Mouse (Mus musculus) kidney, postnatal 36 days (tissue): ENCODE measurements around the gene Apaf1.
A peak's percentile ranks its signal among the peaks of the same experiment; 100 is the strongest.

Experiments used
- DNase-seq, 2 experiments: peaks; one replicate each; pipeline ENCODE4 v3.0.0; 2021 to 2022; ENCODE audit warnings: mixed read lengths in 2 of 2

Apaf1 gene

GRCm38 (mm10) chr10:91081959-91082507 is 537 bp downstream of the Apaf1 start:
- peak in 1 of 2 experiments; percentile 7 for DNase-seq

GRCm38 (mm10) chr10:91080540-91080939 is 2.0 kb downstream of the Apaf1 start:
- peak in 1 of 2 experiments; percentile 16 for DNase-seq

GRCm38 (mm10) chr10:91076667-91077066 is 5.9 kb downstream of the Apaf1 start:
- no peak for DNase-seq

GRCm38 (mm10) chr10:91073345-91073744 is 9.2 kb downstream of the Apaf1 start:
- no peak for DNase-seq

- no peak for DNase-seq
Observed at GRCm38 (mm10) chr10:91071768-91072167, 10.8 kb downstream of the Apaf1 start.

GRCm38 (mm10) chr10:91062355-91062754 is 20.2 kb downstream of the Apaf1 start:
- no peak for DNase-seq

- DNase-seq: no peak
Observed at GRCm38 (mm10) chr10:91060742-91061141, 21.8 kb downstream of the Apaf1 start.

- DNase-seq: no peak
Observed at GRCm38 (mm10) chr10:91052734-91053133, 29.8 kb downstream of the Apaf1 start.

GRCm38 (mm10) chr10:91051156-91051555 is 31.4 kb downstream of the Apaf1 start:
- peak in 1 of 2 experiments; percentile 31 for DNase-seq

GRCm38 (mm10) chr10:91049696-91050095 is 32.9 kb downstream of the Apaf1 start:
- no peak for DNase-seq

GRCm38 (mm10) chr10:91033942-91034341 is 48.6 kb downstream of the Apaf1 start:
- peak; percentile 45 to 79 for DNase-seq

GRCm38 (mm10) chr10:91032399-91032798 is 50.2 kb downstream of the Apaf1 start:
- DNase-seq: peak; percentile 70 to 91

GRCm38 (mm10) chr10:91031176-91031575 is 51.4 kb downstream of the Apaf1 start:
- DNase-seq: no peak

GRCm38 (mm10) chr10:91029002-91029539 is 53.5 kb downstream of the Apaf1 start:
- DNase-seq: no peak

GRCm38 (mm10) chr10:91027964-91028363 is 54.6 kb downstream of the Apaf1 start:
- no peak for DNase-seq

- no peak for DNase-seq
Observed at GRCm38 (mm10) chr10:91027468-91027867, 55.1 kb downstream of the Apaf1 start.

GRCm38 (mm10) chr10:91005858-91006538 is 76.6 kb downstream of the Apaf1 start:
- DNase-seq: no peak

- DNase-seq: peak; percentile 2 to 4
Observed at GRCm38 (mm10) chr10:91001421-91001820, 81.1 kb downstream of the Apaf1 start.

- DNase-seq: peak; percentile 23 to 61
Observed at GRCm38 (mm10) chr10:90999899-91000298, 82.7 kb downstream of the Apaf1 start.

GRCm38 (mm10) chr10:90993869-90994268 is 88.7 kb downstream of the Apaf1 start:
- no peak for DNase-seq

- DNase-seq: no peak
Observed at GRCm38 (mm10) chr10:90992237-90992636, 90.3 kb downstream of the Apaf1 start.

GRCm38 (mm10) chr10:90990340-90990739 is 92.2 kb downstream of the Apaf1 start:
- no peak for DNase-seq

GRCm38 (mm10) chr10:90983046-90983445 is 99.5 kb downstream of the Apaf1 start:
- DNase-seq: no peak

- DNase-seq: no peak
Observed at GRCm38 (mm10) chr10:90981811-90982210, 100.8 kb downstream of the Apaf1 start.
